Mouse (Mus musculus): ENCODE results near the gene Zfp953. TPM values are rescaled to one million over a fixed set of nuclear protein-coding genes. Genes with fewer than 3 reads are reported as not detected.

Zfp953 gene
- polyA plus RNA-seq (2012; rRNA removed; ENCODE audit: low replicate concordance), result 0.02 TPM in 2 replicates

GRCm38 (mm10) chr13:67360131-67360744 is at the start of gene Zfp953, which contains the start of gene Gm28044:
TSS of gene Zfp953 (minus strand) at chr13:67360605.
TSS of gene Gm28044 (minus strand) at chr13:67360536.

DNA sequence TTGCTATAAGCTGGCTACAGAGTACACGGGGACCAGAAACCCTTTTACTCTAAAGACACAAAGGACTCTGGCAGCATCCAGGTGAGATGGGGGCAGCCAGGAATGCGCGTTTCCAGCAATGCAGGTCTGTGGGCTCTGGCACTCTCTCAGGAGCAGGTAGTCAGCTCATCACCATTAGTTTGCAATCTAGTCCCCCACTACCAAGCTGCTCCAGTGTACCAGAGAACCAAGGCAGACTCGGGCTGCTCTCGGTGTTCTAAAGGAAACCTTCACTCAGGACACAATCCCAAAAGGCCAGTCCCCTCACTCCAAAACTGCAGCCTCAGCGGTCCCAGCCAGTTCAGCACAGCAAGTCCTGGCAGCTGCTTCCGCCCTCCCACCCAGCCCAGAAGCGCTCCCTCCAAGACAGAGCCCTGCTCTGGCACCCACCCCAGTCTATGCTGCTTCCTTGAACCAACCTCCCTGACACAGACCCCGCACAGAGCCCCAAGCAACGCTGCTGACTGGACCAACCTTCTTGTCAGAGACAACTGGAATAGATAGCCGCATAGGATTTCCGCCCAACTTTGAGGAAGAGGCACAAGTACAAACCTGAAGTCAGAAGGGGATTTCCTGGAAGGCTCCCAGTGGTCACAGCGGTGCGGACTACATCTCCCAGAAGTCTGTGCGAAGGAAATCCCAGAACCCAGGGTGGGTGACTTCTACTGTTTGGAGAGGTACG is 38.9 kb upstream of the Zfp953 start, which contains the start of gene Zfp429:
Zfp429 (minus strand) TSS at position 637 of the 721 bp plus-strand sequence.

GRCm38 (mm10) chr13:67375050-67375911 is 14.9 kb upstream of the Zfp953 start, which contains the start of the genes Gm28041 and Zfp456:
TSS of gene Gm28041 (minus strand) at chr13:67375733.
TSS of gene Zfp456 (minus strand) at chr13:67375810.

GRCm38 (mm10) chr13:67332019-67332724 is 28.2 kb downstream of the Zfp953 start, which contains the start of gene Zfp595:
TSS of gene Zfp595 (minus strand) at chr13:67332570.

GRCm38 (mm10) chr13:67305822-67306672 is 54.4 kb downstream of the Zfp953 start, which contains the start of gene Zfp457:
TSS of gene Zfp457 (minus strand) at chr13:67306485.

Other genes with a start within 250 kb of the Zfp953 start
- not detected in 2 replicates for gene Rslcan18, start 244.3 kb downstream of the Zfp953 start, polyA plus RNA-seq (2012; rRNA removed; ENCODE audit: low replicate concordance)
- 0.02 TPM in 1 of 2 replicates, not detected in the other for gene Zfp759, start 238.9 kb downstream of the Zfp953 start, polyA plus RNA-seq (2012; rRNA removed; ENCODE audit: low replicate concordance)
- 0.53 TPM in 1 of 2 replicates, not detected in the other for gene Rsl1, start 187.4 kb downstream of the Zfp953 start, polyA plus RNA-seq (2012; rRNA removed; ENCODE audit: low replicate concordance)
- gene Zfp455, start 166.1 kb downstream of the Zfp953 start, polyA plus RNA-seq (2012; rRNA removed; ENCODE audit: low replicate concordance), result 0.06 TPM in 1 of 2 replicates, not detected in the other
- 0.05 and 0.07 TPM in 2 replicates for gene Zfp458, start 82.1 kb downstream of the Zfp953 start, polyA plus RNA-seq (2012; rRNA removed; ENCODE audit: low replicate concordance)
- gene Zfp457, start 54.1 kb downstream of the Zfp953 start, polyA plus RNA-seq (2012; rRNA removed; ENCODE audit: low replicate concordance), result 0.42 and 0.62 TPM in 2 replicates
- 0.09 and 0.11 TPM in 2 replicates for gene Zfp595, start 28.0 kb downstream of the Zfp953 start, polyA plus RNA-seq (2012; rRNA removed; ENCODE audit: low replicate concordance)
- gene Gm28044, start 69 bp downstream of the Zfp953 start, polyA plus RNA-seq (2012; rRNA removed; ENCODE audit: low replicate concordance), result not detected in 2 replicates
- gene Gm28041, start 15.1 kb upstream of the Zfp953 start, polyA plus RNA-seq (2012; rRNA removed; ENCODE audit: low replicate concordance), result not detected in 2 replicates
- 0.02 TPM in 1 of 2 replicates, not detected in the other for gene Zfp456, start 15.2 kb upstream of the Zfp953 start, polyA plus RNA-seq (2012; rRNA removed; ENCODE audit: low replicate concordance)
- gene Zfp429, start 39.2 kb upstream of the Zfp953 start, polyA plus RNA-seq (2012; rRNA removed; ENCODE audit: low replicate concordance), result not detected in 2 replicates
- gene Zfp459, start 60.8 kb upstream of the Zfp953 start, polyA plus RNA-seq (2012; rRNA removed; ENCODE audit: low replicate concordance), result 0.23 and 0.24 TPM in 2 replicates
- gene Zfp874a, start 91.0 kb upstream of the Zfp953 start, polyA plus RNA-seq (2012; rRNA removed; ENCODE audit: low replicate concordance), result 0.05 TPM in 1 of 2 replicates, not detected in the other
- 0.22 TPM in 1 of 2 replicates, not detected in the other for gene Zfp874b, start 123.7 kb upstream of the Zfp953 start, polyA plus RNA-seq (2012; rRNA removed; ENCODE audit: low replicate concordance)
- 0.16 TPM in 1 of 2 replicates, not detected in the other for gene Zfp58, start 139.9 kb upstream of the Zfp953 start, polyA plus RNA-seq (2012; rRNA removed; ENCODE audit: low replicate concordance)
- gene Gm26965, start 165.5 kb upstream of the Zfp953 start, polyA plus RNA-seq (2012; rRNA removed; ENCODE audit: low replicate concordance), result not detected in 2 replicates
- 2.9 and 6.7 TPM in 2 replicates for gene Zfp87, start 165.6 kb upstream of the Zfp953 start, polyA plus RNA-seq (2012; rRNA removed; ENCODE audit: low replicate concordance)
- 0.06 and 0.75 TPM in 2 replicates for gene Zfp748, start 193.2 kb upstream of the Zfp953 start, polyA plus RNA-seq (2012; rRNA removed; ENCODE audit: low replicate concordance)
- gene Zfp729b, start 249.1 kb upstream of the Zfp953 start, polyA plus RNA-seq (2012; rRNA removed; ENCODE audit: low replicate concordance), result 0.04 TPM in 1 of 2 replicates, not detected in the other

Data from duodenum, adult 2 months (tissue).